Mouse (Mus musculus): Measurements from ENCODE around the gene Plekho1. TPM values are rescaled to one million over a fixed set of nuclear protein-coding genes. Genes with fewer than 3 reads are reported as not detected.
"Not testable (repeated sequence)": the region's sequence is repeated elsewhere in the genome, so short reads cannot be mapped to it uniquely, and the experiment has no call there.

Plekho1 gene
- polyA plus RNA-seq, 1 experiment from 2014 or later = 40.5 TPM

DNA sequence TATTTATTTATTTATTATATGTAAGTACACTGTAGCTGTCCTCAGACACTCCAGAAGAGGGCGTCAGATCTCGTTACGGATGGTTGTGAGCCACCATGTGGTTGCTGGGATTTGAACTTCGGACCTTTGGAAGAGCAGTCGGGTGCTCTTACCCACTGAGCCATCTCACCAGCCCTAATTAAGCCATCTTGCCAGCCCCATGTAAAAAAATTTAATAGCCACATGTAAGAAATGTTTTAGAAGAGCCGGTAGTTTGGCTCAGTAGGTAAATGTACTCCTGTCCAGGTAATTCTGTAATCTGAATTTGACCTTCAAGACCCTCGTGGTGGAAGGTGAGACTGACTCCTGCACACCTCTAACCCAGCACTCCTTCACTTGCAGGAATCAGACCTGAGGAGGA, 25.1 kb downstream of the Plekho1 start:
- not testable (repeated sequence) for H3K36me3 ChIP-seq (ENCODE audit: control insufficient read depth, insufficient read depth, low read length); H3K9ac ChIP-seq (ENCODE audit: low read depth, low read length); H3K27ac ChIP-seq (replicated peaks; ENCODE audit: low read depth, low read length); H3K27me3 ChIP-seq (replicated peaks; ENCODE audit: control insufficient read depth, insufficient read depth, low read length); ATAC-seq (ENCODE audit: low read depth); DNase-seq (ENCODE audit: low spot score); H3K4me2 ChIP-seq (ENCODE audit: low read depth, low read length); H3K9me3 ChIP-seq (ENCODE audit: control insufficient read depth, low read length); H3K4me3 ChIP-seq (ENCODE audit: low read depth, low read length)
- WGBS = 58% methylated on average over 6 of the region's 7 CpGs
- peaks cover 10% of the 10 kb centered on the region; the same call in 1 of the 2 replicates for H3K4me1 ChIP-seq (ENCODE audit: control insufficient read depth, insufficient read depth, low read length)

DNA sequence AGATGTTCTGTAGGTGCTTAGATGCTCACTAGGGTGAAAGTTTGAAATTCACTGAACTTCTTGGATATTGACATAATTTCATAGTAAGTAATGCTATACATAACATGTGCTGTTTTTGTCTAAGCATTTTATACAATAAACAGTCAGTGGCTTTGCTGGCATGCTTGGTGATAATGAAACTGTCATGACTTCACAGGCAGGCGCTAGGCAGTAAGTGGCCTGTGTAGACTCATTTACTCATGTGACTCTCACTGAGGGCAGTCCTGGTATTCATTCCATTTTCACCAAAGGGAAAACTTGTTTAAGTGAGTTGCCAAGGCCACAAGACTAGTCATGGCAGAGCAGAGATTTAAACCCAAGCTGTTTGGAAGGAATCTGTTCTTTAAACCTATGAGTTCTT, 26.5 kb downstream of the Plekho1 start:
- H3K4me3 ChIP-seq (ENCODE audit: low read depth, low read length) = no peak overlapping the region
- H3K9ac ChIP-seq (ENCODE audit: low read depth, low read length) = 0 out of 2 replicates have a peak overlapping the region, but pooled peaks have one; percentile 20
- DNase-seq (ENCODE audit: low spot score) = no peak
- no peak overlapping the region for H3K4me2 ChIP-seq (ENCODE audit: low read depth, low read length)
- H3K9me3 ChIP-seq (ENCODE audit: control insufficient read depth, low read length) = no peaks in the 10 kb centered on the region
- H3K27ac ChIP-seq (replicated peaks; ENCODE audit: low read depth, low read length) = no peak overlapping the region
- ATAC-seq (ENCODE audit: low read depth) = no peak
- WGBS = 88% methylated on average over 1 of the region's 1 CpGs
- H3K27me3 ChIP-seq (replicated peaks; ENCODE audit: control insufficient read depth, insufficient read depth, low read length) = 0 out of 2 replicates have a peak, but pooled peaks cover 7% of the 10 kb centered on the region
- H3K36me3 ChIP-seq (ENCODE audit: control insufficient read depth, insufficient read depth, low read length) = no peaks in the 10 kb centered on the region
- H3K4me1 ChIP-seq (ENCODE audit: control insufficient read depth, insufficient read depth, low read length) = peaks cover 10% of the 10 kb centered on the region; the same call in 1 of the 2 replicates

DNA sequence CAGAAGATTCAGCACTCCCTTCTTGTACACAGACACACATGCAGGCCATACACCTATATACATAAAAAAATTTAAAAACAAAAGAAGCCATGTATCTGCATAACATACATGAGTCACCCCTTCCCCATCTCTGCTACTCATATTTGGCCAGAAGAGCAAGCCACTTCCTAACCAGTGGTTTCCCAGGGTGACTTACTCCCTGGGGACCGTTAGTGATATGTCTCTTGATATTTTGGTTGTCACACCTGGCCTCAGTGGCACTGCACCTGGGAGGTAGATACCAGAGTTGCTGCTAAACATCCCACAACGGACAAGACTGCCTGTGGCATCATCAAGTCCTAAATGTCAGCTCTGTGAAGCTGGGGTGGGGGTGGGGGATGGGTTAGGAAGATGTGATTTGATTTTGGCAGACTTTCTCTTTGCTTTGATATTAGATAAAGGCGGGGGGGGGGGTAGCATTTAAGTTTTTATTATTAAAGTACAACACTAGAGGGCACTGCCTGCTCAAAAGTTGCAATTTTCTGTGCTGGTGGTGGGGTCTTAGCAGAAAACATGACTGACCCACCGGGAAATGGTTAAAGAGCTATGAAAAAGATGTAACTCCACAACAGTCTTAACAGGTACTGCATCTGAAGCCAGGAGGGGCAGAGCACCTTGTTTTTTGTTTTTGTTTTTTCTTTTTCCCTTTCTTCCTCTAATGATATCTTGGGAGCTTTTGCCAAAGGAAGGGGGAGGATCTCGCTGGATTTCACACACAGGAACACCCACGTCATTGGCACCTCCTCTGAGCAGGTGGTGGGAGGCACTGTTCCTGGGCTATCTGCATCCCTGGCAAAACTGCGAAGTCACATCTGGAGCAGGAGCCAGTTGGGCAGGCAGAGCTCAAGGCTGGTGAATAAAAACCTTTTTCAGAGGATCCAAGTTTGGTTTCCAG, 30.0 kb downstream of the Plekho1 start:
- Histone ChIP-seq H3K4me3 (ENCODE audit: low read depth, low read length) (no peak overlapping the region), H3K4me2 (ENCODE audit: low read depth, low read length) (peak overlapping the region; percentile 19), H3K9ac (ENCODE audit: low read depth, low read length) (0 out of 2 replicates have a peak overlapping the region, but pooled peaks have one; percentile 20), H3K9me3 (ENCODE audit: control insufficient read depth, low read length) (no peaks in the 10 kb centered on the region), H3K27ac (replicated peaks; ENCODE audit: low read depth, low read length) (no peak overlapping the region), H3K36me3 (ENCODE audit: control insufficient read depth, insufficient read depth, low read length) (no peaks in the 10 kb centered on the region), H3K27me3 (replicated peaks; ENCODE audit: control insufficient read depth, insufficient read depth, low read length) (no peaks in the 10 kb centered on the region), H3K4me1 (ENCODE audit: control insufficient read depth, insufficient read depth, low read length) (no peaks in the 10 kb centered on the region)
- WGBS = 6% methylated on average over 7 of the region's 7 CpGs
- DNase-seq (ENCODE audit: low spot score) (peak; percentile 67), ATAC-seq (ENCODE audit: low read depth) (peak; percentile 51)

DNA sequence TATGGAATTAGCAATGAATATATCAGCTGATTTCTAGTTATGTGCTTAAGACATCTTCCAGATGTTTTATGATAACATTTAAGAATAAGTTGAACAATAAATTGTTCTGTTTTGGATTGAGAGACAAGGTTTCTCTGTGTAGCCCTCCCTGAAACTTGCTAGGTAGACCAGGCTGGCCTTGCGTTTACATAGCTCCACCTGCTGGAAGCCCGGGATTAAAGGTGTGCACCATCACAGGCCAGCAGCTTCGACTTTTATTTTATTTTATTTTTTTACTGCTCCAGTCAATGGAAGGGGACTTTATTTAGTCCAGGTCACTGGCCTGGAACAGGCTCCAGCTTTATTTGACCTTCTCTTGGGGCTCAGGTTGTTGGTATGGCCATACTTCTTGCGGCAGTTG, 32.1 kb downstream of the Plekho1 start:
- H3K27me3 ChIP-seq (replicated peaks; ENCODE audit: control insufficient read depth, insufficient read depth, low read length) = no peaks in the 10 kb centered on the region
- DNase-seq (ENCODE audit: low spot score) = no peak
- H3K4me3 ChIP-seq (ENCODE audit: low read depth, low read length) = no peak overlapping the region

DNA sequence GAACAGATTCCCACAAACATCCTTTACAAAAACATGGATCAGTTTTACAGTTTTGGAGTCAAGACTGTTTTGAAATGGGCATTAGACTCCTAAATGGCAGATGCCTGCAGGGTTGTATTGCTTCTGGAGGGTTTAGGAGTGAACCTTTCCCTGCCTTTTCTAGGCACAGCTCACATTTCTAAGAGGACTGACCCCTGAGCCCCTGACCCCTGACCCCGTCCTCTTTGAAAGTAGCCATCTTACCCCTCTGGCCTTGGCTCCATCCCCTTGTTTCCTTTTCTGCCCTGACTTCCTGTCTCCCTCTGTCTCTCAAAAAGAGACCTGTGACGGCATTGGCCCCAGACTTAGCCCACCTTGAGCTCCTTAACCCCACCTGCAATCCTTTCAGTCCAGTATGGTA, 32.6 kb downstream of the Plekho1 start:
- DNase-seq (ENCODE audit: low spot score) (no peak), ATAC-seq (ENCODE audit: low read depth) (no peak)
- H3K9me3 ChIP-seq (ENCODE audit: control insufficient read depth, low read length) = no peaks in the 10 kb centered on the region
- no peak overlapping the region for H3K9ac ChIP-seq (ENCODE audit: low read depth, low read length)
- H3K27ac ChIP-seq (replicated peaks; ENCODE audit: low read depth, low read length) = no peak overlapping the region
- no peaks in the 10 kb centered on the region for H3K36me3 ChIP-seq (ENCODE audit: control insufficient read depth, insufficient read depth, low read length)
- H3K4me2 ChIP-seq (ENCODE audit: low read depth, low read length) = no peak overlapping the region
- no peak overlapping the region for H3K4me3 ChIP-seq (ENCODE audit: low read depth, low read length)
- WGBS = 17% methylated on average over 2 of the region's 2 CpGs
- H3K4me1 ChIP-seq (ENCODE audit: control insufficient read depth, insufficient read depth, low read length) = no peaks in the 10 kb centered on the region
- H3K27me3 ChIP-seq (replicated peaks; ENCODE audit: control insufficient read depth, insufficient read depth, low read length) = no peaks in the 10 kb centered on the region

More for the DNA sequence above, 32.1 kb downstream of the Plekho1 start:
- H3K36me3 ChIP-seq (ENCODE audit: control insufficient read depth, insufficient read depth, low read length) = no peaks in the 10 kb centered on the region
- WGBS = 43% methylated on average over 4 of the region's 4 CpGs
- ATAC-seq (ENCODE audit: low read depth) = no peak
- H3K9ac ChIP-seq (ENCODE audit: low read depth, low read length) = no peak overlapping the region
- H3K9me3 ChIP-seq (ENCODE audit: control insufficient read depth, low read length) = no peaks in the 10 kb centered on the region
- no peak overlapping the region for H3K27ac ChIP-seq (replicated peaks; ENCODE audit: low read depth, low read length)
- H3K4me2 ChIP-seq (ENCODE audit: low read depth, low read length) = no peak overlapping the region
- H3K4me1 ChIP-seq (ENCODE audit: control insufficient read depth, insufficient read depth, low read length) = no peaks in the 10 kb centered on the region

DNA sequence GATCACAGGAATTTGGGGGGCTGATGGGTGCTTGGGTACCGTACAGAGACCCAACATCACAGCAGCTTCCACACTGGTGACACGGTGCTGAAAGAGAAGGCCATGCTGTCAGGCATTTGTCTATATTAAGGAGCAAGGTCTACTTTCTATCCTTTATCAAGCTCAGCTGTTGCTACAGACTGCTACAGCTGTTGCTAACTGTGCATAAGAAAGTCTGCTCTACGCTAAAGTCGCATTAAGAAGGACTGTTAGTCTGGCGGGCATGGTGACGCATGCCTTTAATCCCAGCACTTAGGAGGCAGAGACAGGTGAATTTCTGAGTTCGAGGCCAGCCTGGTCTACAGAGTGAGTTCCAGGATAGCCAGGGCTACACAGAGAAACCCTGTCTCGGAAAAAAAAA, 33.6 kb downstream of the Plekho1 start:
- not testable (repeated sequence) for ATAC-seq (ENCODE audit: low read depth); H3K9ac ChIP-seq (ENCODE audit: low read depth, low read length); H3K9me3 ChIP-seq (ENCODE audit: control insufficient read depth, low read length); H3K27me3 ChIP-seq (replicated peaks; ENCODE audit: control insufficient read depth, insufficient read depth, low read length); H3K4me1 ChIP-seq (ENCODE audit: control insufficient read depth, insufficient read depth, low read length); H3K4me3 ChIP-seq (ENCODE audit: low read depth, low read length); H3K27ac ChIP-seq (replicated peaks; ENCODE audit: low read depth, low read length); H3K36me3 ChIP-seq (ENCODE audit: control insufficient read depth, insufficient read depth, low read length); H3K4me2 ChIP-seq (ENCODE audit: low read depth, low read length)
- 69% methylated on average over 8 of the region's 8 CpGs for WGBS
- DNase-seq (ENCODE audit: low spot score) = peak; percentile 36

DNA sequence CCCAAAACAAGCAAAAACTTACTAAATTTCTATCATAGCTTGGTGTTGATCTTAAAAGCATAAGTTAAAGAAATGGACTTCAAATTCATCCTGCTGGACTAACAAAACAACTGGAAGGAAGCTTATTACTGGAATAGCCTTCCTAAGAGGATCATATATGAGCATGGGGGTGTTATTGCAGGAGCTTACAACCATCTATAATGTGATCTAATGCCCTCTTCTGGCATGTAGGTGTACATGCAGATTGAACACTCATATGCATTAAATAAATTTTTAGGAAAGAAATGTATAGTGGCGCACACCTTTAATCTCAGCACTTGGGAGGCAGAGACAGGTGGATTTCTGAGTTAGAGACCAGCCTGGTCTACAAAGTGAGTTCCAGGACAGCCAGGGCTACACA, 36.0 kb downstream of the Plekho1 start:
- ATAC-seq (ENCODE audit: low read depth) = no peak
- WGBS = 93% methylated on average over 1 of the region's 1 CpGs
- no peaks in the 10 kb centered on the region for H3K9me3 ChIP-seq (ENCODE audit: control insufficient read depth, low read length)
- no peak overlapping the region for H3K9ac ChIP-seq (ENCODE audit: low read depth, low read length)
- DNase-seq (ENCODE audit: low spot score) = no peak
- H3K4me2 ChIP-seq (ENCODE audit: low read depth, low read length) = no peak overlapping the region
- no peaks in the 10 kb centered on the region for H3K36me3 ChIP-seq (ENCODE audit: control insufficient read depth, insufficient read depth, low read length)
- no peak overlapping the region for H3K27ac ChIP-seq (replicated peaks; ENCODE audit: low read depth, low read length)
- no peaks in the 10 kb centered on the region for H3K4me1 ChIP-seq (ENCODE audit: control insufficient read depth, insufficient read depth, low read length)
- H3K27me3 ChIP-seq (replicated peaks; ENCODE audit: control insufficient read depth, insufficient read depth, low read length) = no peaks in the 10 kb centered on the region
- H3K4me3 ChIP-seq (ENCODE audit: low read depth, low read length) = no peak overlapping the region

DNA sequence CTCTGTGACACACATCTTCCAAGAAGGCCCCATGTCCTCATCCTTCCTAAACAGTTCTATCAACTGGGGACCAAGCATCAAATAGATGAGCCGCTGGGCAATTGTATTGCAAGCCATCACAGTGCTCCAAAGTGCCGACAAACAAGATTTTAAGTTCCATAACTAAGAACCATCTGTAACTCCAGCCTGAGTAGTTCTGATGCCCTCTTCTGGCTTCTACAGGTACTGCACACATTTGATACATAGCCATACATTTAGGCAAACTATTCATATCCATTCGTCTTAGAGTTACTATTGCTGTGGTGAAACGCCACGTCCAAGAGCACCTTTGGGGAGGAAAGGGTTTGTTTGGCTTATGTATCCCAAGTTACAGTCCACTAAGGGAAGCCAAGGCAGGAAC, 36.7 kb downstream of the Plekho1 start:
- Histone ChIP-seq H3K27ac (replicated peaks; ENCODE audit: low read depth, low read length) (no peak overlapping the region), H3K4me3 (ENCODE audit: low read depth, low read length) (no peak overlapping the region), H3K9ac (ENCODE audit: low read depth, low read length) (no peak overlapping the region), H3K27me3 (replicated peaks; ENCODE audit: control insufficient read depth, insufficient read depth, low read length) (no peaks in the 10 kb centered on the region), H3K4me2 (ENCODE audit: low read depth, low read length) (no peak overlapping the region), H3K9me3 (ENCODE audit: control insufficient read depth, low read length) (no peaks in the 10 kb centered on the region), H3K4me1 (ENCODE audit: control insufficient read depth, insufficient read depth, low read length) (no peaks in the 10 kb centered on the region), H3K36me3 (ENCODE audit: control insufficient read depth, insufficient read depth, low read length) (no peaks in the 10 kb centered on the region)
- no peak for ATAC-seq (ENCODE audit: low read depth)
- no peak for DNase-seq (ENCODE audit: low spot score)
- WGBS = 71% methylated on average over 5 of the region's 5 CpGs
